Mouse (Mus musculus): ENCODE results near the gene Zfp524. TPM values are rescaled to one million over a fixed set of nuclear protein-coding genes. Genes with fewer than 3 reads are reported as not detected.
"Not testable (repeated sequence)": the region's sequence is repeated elsewhere in the genome, so short reads cannot be mapped to it uniquely, and the experiment has no call there.

Zfp524 gene
- total RNA-seq, 2 experiments from 2014 or later, result 6.7 to 7.0 TPM

- no peak for DNase-seq (ENCODE audit: low spot score in 2 of 2)
- intact Hi-C loops (cut with DNase I), result no loop called here
Measured at GRCm38 (mm10) chr7:5012681-5013513, 1.3 kb upstream of the Zfp524 start.

- intact Hi-C loops (cut with DNase I), result no loop called here
Measured at GRCm38 (mm10) chr7:5015118-5016001, 1.1 kb downstream of the Zfp524 start, which contains the start of gene Gm44973. Gene Gm44973, plus strand, starts transcription at chr7:5015496.

DNA sequence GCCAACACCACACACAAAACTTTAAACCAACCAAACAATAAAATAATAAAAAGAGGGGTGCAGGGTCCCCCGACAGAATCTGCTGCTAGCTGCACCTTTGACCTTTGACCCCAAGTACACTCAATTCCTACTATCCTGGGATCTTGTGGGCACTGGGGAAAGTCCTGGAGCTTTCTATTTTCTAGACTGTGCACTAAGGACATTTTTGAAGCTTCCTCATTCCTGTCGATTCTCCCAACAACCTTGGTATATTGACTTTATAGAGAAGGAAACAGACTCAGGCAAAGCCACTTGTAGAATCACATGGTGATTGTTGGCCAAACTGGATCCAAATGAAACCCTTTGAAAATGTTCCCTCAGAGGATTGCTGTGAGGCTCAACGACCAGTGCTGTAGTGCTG is 1.8 kb downstream of the Zfp524 start:
- no peak for DNase-seq (ENCODE audit: low spot score in 2 of 2)
- intact Hi-C loops (cut with DNase I), result no loop called here

More at GRCm38 (mm10) chr7:5015118-5016001, 1.1 kb downstream of the Zfp524 start, which contains the start of gene Gm44973:
- DNase-seq (ENCODE audit: low spot score in 2 of 2), result peak; percentile 90 to 91

- intact Hi-C loops (cut with DNase I), result no loop called here
- no peak for DNase-seq (ENCODE audit: low spot score in 2 of 2)
Measured at GRCm38 (mm10) chr7:5016920-5017319, 2.7 kb downstream of the Zfp524 start.

GRCm38 (mm10) chr7:5017352-5017751 is 3.1 kb downstream of the Zfp524 start:
- DNase-seq (ENCODE audit: low spot score in 2 of 2), result no peak
- intact Hi-C loops (cut with DNase I), result no loop called here

DNA sequence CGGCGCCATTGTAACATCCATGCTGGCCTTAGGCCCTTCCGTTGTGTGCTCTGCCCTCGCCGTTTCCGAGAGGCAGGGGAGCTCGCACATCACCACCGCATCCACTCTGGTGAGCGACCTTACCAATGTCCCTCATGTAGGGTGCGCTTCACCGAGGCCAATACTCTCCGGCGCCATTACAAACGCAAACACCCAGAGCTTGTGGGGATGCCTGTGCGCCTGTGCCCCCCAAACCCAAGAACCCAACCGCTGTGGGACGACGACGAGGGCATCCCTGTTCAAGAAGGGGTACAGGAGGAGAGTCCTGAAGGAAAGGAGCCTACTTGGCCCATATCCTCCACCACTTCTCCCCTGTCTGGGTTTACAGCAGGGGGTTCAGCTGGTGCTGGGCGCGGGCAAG is 3.7 kb downstream of the Zfp524 start:
- intact Hi-C loops (cut with DNase I), result no loop called here
- DNase-seq (ENCODE audit: low spot score in 2 of 2), result no peak

DNA sequence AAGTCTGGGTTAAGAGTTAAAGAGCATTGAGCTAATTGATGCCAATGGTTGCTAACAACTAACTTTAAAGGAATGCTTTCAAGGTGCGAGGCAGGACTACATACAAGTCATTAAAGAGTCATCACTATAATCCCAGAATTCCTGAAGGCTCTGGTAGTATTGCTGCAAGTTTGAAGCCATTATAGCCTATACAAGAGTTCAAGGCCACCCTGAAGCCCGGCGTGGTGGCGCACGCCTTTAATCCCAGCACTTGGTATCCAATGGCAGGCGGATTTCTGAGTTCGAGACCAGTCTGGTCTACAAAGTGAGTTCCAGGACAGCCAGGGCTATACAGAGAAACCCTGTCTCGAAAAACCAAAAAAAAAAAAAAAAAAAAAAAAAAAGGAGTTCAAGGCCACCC is 5.4 kb downstream of the Zfp524 start:
- intact Hi-C loops (cut with DNase I); DNase-seq (ENCODE audit: low spot score in 2 of 2): not testable (repeated sequence)

- intact Hi-C loops (cut with DNase I), result loop anchor here (2.0 kb wide), 2 partner anchors 31 to 41 kb away; partner anchors contain the start of gene Zfp580
Measured at GRCm38 (mm10) chr7:5020000-5020681, 5.9 kb downstream of the Zfp524 start, which contains the start of the genes Zfp865 and Ccdc106. Gene Zfp865, plus strand, starts transcription at chr7:5020376. Gene Ccdc106, plus strand, starts transcription at chr7:5020553.

GRCm38 (mm10) chr7:5020685-5021084 is 6.5 kb downstream of the Zfp524 start:
- intact Hi-C loops (cut with DNase I), result loop anchor here (2.0 kb wide), 2 partner anchors 30 to 40 kb away; partner anchors contain the start of gene Zfp580
- no peak for DNase-seq (ENCODE audit: low spot score in 2 of 2)

More at GRCm38 (mm10) chr7:5020000-5020681, 5.9 kb downstream of the Zfp524 start, which contains the start of the genes Zfp865 and Ccdc106:
- peak; percentile 99 to 100 for DNase-seq (ENCODE audit: low spot score in 2 of 2)

GRCm38 (mm10) chr7:5021197-5021596 is 7.0 kb downstream of the Zfp524 start:
- intact Hi-C loops (cut with DNase I), result loop anchor here (2.0 kb wide), 2 partner anchors 30 to 40 kb away; partner anchors contain the start of gene Zfp580
- DNase-seq (ENCODE audit: low spot score in 2 of 2), result no peak

DNA sequence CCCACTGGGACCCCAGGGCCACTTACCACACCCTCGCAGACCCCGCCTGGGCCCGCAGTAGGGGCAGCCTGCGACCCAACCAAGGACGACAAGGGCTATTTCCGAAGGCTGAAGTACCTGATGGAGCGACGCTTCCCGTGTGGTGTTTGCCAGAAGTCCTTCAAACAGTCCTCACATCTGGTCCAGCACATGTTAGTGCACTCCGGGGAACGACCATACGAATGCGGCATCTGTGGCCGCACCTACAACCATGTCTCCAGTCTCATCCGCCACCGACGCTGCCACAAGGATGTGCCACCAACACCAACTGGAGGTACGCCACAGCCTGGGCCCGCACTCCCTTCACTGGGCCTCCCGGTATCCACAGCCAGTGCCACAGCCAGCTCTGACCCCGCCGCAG is 15.3 kb downstream of the Zfp524 start:
- intact Hi-C loops (cut with DNase I), result no loop called here
- DNase-seq (ENCODE audit: low spot score in 2 of 2), result no peak

- intact Hi-C loops (cut with DNase I), result no loop called here
- DNase-seq (ENCODE audit: low spot score in 2 of 2), result no peak
Measured at GRCm38 (mm10) chr7:5029946-5030345, 15.7 kb downstream of the Zfp524 start.

DNA sequence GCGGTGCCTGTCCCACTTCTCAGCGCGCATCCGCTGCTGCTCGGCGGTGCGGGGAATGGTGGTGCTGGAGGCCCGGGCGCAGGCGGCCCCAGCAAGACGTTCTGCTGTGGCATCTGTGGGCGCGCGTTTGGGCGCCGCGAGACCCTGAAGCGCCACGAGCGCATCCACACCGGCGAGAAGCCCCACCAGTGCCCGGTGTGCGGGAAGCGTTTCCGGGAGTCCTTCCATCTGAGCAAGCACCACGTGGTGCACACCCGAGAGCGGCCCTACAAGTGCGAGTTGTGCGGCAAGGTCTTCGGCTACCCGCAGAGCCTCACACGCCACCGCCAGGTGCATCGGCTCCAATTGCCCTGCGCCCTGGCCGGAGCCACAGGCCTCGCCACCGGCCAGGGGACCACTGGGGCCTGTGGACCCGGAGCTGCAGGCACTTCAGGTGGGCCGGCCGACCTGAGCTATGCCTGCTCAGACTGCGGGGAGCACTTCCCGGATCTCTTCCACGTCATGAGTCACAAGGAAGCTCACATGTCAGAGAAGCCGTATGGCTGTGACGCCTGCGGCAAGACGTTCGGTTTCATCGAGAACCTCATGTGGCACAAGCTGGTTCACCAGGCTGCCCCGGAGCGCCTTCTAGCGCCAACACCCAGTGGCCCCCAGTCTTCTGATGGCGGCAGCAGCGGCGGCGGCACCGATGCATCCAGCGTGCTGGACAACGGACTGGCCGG is 16.5 kb downstream of the Zfp524 start:
- intact Hi-C loops (cut with DNase I), result no loop called here
- DNase-seq (ENCODE audit: low spot score in 2 of 2), result no peak

- intact Hi-C loops (cut with DNase I), result no loop called here
- no peak for DNase-seq (ENCODE audit: low spot score in 2 of 2)
Measured at GRCm38 (mm10) chr7:5031496-5031895, 17.3 kb downstream of the Zfp524 start.

DNA sequence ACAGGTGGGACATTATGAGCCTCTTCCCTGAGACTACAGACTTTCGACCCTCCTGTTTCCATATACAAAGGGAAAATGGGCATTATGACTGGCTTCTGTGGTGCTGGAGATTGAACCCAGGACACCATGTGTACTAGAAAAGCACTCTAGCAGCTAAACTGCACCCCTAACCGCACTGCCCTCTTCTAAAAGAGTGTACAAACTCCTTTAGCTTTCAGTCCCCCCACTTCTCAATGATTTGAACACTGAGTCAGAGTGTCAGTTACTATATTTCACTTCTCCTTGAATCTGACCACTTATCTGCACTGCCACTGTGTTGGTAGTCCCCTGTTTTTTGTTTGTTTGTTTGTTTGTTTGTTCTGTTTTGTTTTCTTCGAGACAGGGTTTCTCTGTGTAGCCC is 19.6 kb downstream of the Zfp524 start, which contains the start of gene 4632433K11Rik:
4632433K11Rik (plus strand) TSS at position 301 of the 400 bp plus-strand sequence.
- DNase-seq (ENCODE audit: low spot score in 2 of 2), result no peak
- intact Hi-C loops (cut with DNase I), result no loop called here

DNA sequence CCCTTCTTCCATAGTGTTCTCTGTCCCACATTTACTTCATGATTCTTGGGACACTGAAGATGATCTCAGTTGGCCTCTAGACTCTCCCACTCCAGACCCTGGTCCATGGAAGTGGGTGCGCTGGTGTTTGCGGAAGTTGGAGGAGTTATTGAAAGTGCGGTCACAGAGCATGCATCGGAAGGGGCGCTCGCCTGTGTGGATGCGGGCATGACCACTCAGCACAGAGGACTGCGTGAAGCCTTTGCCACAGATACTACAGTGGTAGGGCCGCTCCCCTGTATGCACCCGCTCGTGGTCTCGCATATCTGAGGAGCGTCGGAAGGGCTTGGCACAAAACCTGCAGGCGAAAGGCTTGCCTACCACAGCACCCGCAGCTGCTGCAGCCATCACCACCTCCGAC is 21.4 kb downstream of the Zfp524 start:
- intact Hi-C loops (cut with DNase I), result no loop called here
- DNase-seq (ENCODE audit: low spot score in 2 of 2), result no peak

DNA sequence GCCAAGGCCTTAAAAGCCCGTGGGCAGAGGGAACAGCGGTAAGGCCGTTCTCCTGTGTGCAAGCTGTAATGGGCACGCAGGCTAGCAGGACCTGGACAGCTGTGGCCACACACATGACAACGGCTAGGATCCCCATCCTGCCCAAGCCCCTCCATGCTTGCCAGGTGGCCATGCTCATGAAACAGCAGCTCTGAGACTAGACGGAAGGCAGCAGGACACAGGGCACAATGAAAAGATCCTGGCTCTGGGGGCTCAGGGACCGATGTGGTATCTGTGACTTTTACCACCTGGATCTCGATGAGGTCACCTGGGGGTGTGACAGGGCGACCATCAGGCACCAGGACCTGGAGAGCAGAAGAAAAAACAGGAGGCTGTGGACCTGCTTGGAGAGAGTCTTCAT is 21.9 kb downstream of the Zfp524 start:
- DNase-seq (ENCODE audit: low spot score in 2 of 2), result no peak
- intact Hi-C loops (cut with DNase I), result no loop called here

GRCm38 (mm10) chr7:5037026-5037425 is 22.8 kb downstream of the Zfp524 start:
- intact Hi-C loops (cut with DNase I), result no loop called here
- DNase-seq (ENCODE audit: low spot score in 2 of 2), result no peak

- DNase-seq (ENCODE audit: low spot score in 2 of 2), result no peak
- intact Hi-C loops (cut with DNase I), result no loop called here
Measured at GRCm38 (mm10) chr7:5037467-5037866, 23.3 kb downstream of the Zfp524 start.
